Mouse (Mus musculus) heart, postnatal 0 days (tissue): ENCODE results near the gene Polr2g.

ENCODE experiments used
- CTCF ChIP-seq: IDR thresholded peaks from 2 replicates; pipeline ENCODE4 v1.5.1; 2016; ENCODE audit warnings: antibody characterized with exemption, control low read depth, low read depth
- EP300 ChIP-seq: IDR thresholded peaks from 2 replicates; pipeline ENCODE4 v1.6.1; 2016; ENCODE audit warnings: antibody characterized with exemption, low read depth

- TF ChIP-seq CTCF (no peak), EP300 (no peak)
Measured at GRCm38 (mm10) chr19:8839908-8840791, 41.8 kb upstream of the Polr2g start.
